Mouse (Mus musculus) spleen, postnatal 10 days (tissue): ENCODE results near the gene Txndc5.

Source experiments
- DNase-seq, 2 experiments: peaks; one replicate each; pipeline ENCODE4 v3.0.0; 2021 to 2022; ENCODE audit warnings: low spot score in 2 of 2

Txndc5 gene

DNA sequence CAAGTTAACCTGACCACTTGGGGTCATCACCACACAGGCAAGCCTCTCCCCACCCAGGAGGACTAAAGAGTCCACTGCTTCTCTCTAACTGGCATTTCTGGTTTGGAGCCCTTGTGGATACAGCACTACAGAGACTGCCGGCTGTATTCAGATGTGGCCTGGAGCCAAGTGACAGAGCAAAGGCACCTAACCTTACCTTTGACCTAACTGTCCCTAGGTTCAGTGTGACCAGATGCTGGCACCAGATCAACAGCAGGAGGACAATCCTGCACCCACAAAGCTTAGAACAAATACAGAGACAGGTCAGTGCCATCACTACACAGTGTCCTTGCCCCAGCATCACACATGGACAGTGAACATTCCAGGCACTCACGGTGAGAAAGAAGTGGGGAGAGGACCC is 2.5 kb downstream of the Txndc5 start:
- no peak for DNase-seq

- DNase-seq = no peak
Measured at GRCm38 (mm10) chr13:38525261-38525660, 3.4 kb downstream of the Txndc5 start.

DNA sequence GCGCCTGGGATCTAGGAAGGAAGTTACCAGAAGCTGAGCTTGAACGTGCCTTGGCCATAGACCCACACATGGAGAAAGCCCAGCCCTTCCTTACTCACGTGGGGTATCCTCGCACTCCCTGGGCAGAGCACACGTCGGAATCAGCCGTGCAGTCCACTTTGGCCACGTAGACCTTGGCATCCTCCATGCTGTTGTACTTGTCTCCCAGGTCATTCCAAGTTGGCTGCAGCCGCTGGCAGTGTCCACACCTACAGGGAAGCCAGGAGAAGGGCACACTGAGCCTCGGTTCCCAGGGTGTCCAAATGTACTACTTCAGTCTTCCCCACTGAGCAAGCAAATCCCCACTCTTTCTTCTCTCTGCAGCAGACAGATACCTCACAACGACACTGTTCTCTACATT is 5.4 kb downstream of the Txndc5 start:
- no peak for DNase-seq

DNA sequence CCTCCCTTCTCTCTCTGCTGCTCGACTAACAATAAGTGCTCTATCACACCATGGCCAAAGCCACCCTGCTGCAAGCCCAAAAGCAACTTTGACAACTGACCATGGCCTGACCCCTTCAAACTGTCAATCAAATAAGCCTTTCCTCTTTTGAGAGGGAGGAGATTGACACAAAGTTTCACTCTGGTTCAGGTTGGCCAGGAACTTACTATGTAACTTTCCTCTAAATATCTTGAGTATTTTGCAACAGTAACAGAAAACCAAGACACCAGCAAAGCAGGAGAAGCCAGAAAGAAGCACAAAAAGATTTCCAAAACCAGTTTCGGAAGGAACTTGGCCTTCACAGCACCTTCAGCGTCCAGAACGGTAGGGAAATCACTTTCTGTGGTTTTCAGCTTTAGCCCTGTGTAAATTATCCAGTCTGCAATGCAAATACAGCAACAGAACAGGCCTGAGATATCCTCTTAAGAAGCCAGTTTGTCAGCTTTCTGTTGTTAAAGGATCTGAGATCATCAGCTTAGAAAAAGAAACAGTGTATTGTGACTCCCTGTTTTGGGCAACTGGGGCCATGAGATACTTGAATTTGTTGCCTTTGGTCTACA is 6.5 kb downstream of the Txndc5 start:
- DNase-seq = no peak

GRCm38 (mm10) chr13:38520299-38520698 is 8.3 kb downstream of the Txndc5 start:
- no peak for DNase-seq

DNA sequence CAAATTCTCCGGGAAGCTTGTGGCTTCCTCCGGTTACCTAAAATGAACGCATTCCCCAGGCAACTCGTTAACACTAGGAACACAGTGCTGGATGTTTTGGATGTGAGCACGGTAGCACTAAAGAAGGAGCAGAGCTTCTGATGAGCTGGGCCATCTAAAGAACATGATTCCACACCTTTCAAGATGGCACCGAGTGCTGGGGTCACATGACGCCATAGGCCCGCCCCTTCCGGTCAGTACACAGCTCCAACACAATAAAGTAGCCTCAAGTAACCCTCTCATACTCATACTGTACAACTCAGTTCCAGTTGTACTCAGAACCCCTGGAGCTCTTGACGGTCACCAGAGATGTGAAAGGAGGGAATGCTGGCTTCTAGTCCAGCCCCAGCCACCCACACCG is 12.0 kb downstream of the Txndc5 start:
- no peak for DNase-seq

GRCm38 (mm10) chr13:38515845-38516244 is 12.8 kb downstream of the Txndc5 start:
- no peak for DNase-seq

DNA sequence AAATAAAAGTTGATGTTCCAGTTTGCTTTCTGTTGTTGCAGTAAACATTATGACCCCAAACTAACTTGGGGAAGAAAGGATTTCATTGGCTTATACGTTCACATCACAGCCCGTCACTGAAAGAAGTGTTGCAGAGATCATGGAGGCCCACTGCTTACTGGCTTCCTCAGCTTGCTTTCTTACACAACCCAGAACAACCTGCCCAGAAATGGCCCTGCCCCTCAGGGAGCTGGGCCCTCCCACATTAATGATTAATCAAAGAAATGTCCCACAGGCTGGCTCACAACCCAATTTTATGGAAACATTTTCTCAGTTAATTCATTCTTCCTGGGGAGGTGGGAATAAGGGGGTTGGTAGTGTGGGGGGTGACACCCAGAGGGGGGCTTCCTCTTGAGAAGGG is 13.2 kb downstream of the Txndc5 start:
- no peak for DNase-seq

GRCm38 (mm10) chr13:38513921-38514320 is 14.7 kb downstream of the Txndc5 start:
- DNase-seq = no peak

- DNase-seq = no peak
Measured at GRCm38 (mm10) chr13:38511979-38512378, 16.6 kb downstream of the Txndc5 start.

DNA sequence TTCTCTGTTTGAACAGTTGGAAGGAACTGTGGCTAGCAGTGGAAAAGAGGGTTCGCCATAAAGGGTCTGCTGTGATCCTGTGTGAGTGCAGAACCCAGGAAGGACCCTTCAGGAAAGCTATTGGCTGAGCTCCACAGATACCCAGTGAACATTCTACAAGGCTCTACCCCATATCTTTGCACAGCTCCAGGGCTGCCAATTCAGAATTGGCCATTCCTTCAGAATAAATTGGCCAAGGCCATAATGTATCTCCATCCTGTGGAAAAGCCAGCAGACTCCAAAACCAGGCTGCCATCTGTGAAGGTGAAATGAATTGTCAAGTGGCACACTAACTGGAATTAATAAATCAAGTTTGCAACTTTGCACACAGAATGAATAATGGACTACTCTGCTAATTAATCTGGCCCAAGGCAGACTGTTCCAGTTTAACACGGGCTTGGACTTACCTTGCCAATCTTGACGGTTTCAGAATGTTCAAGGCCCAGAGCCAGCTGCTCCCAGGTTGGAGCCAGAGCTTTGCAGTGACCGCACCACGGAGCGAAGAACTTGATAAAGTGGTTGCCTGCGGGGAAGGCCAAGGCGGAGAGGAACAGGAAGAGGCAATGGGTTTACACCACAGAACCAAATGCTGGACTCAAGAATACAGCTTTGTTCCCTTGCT is 18.8 kb downstream of the Txndc5 start:
- no peak for DNase-seq

GRCm38 (mm10) chr13:38506936-38507335 is 21.7 kb downstream of the Txndc5 start:
- DNase-seq = no peak

- DNase-seq = peak; percentile 23 to 75
Measured at GRCm38 (mm10) chr13:38506320-38506719, 22.3 kb downstream of the Txndc5 start.

DNA sequence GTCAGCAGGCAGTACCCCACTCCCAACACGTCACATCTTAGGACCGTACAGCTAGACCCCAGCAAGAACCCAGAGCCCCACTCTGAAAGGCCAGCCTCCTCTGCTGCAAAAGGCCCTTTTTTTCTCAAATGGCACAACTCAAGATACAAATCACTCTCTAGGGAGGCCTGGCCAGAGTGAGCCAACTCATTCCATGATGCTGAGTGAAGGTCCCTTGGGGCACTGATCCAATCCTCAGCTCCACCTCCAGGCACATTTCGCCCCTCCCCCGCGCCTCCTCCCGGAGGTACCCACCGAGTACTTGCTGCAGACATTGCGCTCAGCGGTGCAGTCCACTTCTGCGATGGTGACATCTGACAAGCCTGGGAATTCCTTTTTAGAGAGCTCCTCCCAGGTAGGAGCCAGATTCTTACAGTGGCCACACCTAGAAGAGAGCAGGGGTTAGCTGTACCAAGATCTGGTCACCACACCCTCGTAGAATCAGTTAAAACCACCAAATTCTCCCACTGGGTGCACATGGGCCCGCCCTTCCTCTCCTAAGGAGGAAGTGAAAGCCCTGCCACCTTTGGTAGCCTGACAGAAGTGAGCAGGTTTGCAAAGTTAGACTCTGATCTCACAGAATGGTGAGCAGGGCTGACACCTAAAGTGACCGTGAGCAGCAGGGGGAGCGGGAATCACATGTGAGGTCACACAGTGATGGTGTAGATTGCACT is 25.3 kb downstream of the Txndc5 start:
- peak; percentile 20 to 67 for DNase-seq

DNA sequence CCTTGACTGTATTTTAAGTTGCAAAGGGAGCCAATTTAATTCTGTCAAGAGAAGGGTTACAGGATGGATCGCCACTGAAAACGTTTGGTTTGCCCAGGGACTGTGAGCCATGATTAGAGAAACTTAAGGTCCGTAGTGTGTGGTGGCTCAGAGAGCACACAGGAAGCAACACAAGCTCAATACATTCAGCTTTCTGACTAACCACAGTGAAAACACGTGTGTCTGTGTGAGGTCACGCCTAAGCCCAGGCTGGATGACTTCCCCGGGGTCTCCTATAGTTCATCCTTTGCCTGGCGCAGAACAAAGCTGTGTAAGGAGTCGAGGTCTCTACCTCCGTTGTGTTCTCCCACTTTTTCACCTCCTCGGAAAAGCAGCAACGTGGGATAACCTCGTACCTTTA is 27.3 kb downstream of the Txndc5 start:
- no peak for DNase-seq

- no peak for DNase-seq
Measured at GRCm38 (mm10) chr13:38496715-38497114, 31.9 kb downstream of the Txndc5 start.

GRCm38 (mm10) chr13:38486767-38487166 is 41.9 kb downstream of the Txndc5 start:
- no peak for DNase-seq

DNA sequence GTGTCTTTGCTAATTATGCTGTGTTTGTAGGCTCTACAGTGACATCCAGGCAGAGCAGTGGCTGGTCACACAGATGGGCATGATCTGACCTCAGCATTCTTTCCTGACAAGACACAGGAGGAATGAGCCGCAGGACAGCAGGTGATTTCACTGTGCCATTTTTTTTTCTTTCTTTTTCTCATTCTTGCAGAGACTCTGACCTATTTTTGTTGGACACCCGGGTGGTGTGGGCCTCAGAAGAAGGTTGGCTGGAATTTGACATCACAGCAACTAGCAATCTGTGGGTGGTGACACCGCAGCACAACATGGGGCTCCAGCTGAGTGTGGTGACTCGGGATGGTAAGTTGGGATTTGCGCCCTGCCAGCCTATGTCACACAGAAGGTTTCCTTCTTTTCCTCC is 43.9 kb downstream of the Txndc5 start:
- no peak for DNase-seq

DNA sequence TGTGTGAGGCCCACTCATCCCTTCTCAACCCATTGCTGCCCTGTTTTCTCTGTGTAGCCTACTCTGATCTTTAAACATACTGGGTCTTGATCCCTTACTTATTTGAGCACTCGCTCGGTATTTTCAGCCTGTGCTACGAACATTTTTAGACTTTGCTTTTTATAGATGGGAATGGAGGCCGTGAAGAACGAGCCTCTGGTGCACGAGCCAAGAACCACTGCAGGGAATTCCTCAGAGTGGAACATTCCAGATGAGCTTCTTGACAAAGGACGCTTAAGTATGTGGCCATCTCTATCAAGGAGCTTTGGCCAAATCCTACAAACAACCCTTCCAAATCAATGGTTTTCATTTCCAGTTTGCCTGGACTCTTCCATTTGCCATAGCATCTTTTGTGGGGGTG is 47.6 kb downstream of the Txndc5 start:
- DNase-seq = no peak

- DNase-seq = peak in 1 of 2 experiments; percentile 34
Measured at GRCm38 (mm10) chr13:38476936-38477335, 51.7 kb downstream of the Txndc5 start.

DNA sequence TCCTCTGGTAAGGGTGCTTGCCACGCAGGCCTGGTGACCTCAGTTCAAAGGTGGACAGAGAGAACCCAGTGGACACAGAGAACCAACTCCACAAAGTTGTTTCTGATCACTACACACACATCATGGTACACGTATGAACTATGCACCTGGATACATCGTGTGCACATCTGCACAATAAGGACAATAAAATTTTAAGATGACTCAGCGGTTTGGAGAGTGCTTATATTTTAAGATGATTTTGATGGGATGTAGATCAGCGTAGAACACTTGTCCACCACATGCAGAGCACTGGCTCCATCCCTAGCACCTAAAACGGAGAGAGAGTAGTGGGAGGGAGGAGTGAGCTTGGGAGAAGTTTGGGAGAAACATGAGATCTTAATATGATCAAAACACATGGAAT is 55.1 kb downstream of the Txndc5 start:
- DNase-seq = no peak

- no peak for DNase-seq
Measured at GRCm38 (mm10) chr13:38472636-38473035, 56.0 kb downstream of the Txndc5 start.

DNA sequence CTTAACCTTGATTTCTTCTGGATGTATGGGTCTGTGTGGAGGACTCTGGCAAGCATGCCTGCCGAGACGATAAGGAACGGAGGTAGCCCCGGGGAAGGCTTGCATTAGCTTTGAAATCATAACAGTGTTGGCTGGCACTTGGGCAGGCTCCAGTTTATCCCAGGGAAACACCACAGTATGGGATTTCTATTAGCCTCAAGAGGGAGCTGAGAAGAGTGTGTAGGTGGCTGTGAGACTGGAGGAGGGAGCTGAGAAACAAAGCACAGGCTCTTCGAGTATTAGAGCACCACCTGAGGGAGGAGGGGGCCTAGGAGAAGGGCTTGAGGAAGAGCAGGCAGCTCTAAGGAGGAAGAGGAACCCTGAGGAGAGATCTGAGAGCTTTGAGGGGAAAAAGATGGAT is 57.7 kb downstream of the Txndc5 start:
- DNase-seq = no peak
